Mouse (Mus musculus) adrenal gland, postnatal 25 days (tissue): ENCODE data around the gene Dtl. TPM values are rescaled to one million over a fixed set of nuclear protein-coding genes. Genes with fewer than 3 reads are reported as not detected.

Experiments used
- DNase-seq: peaks from one replicate; pipeline ENCODE4 v3.0.0; 2021; ENCODE audit warnings: mixed read lengths
- long read RNA-seq: library from polyadenylated mRNA; stranded (forward); transcript quantifications from one replicate; pipeline ENCODE4 v2.0.0, GENCODE M21; 2021
- total RNA-seq: library from RNA; stranded (reverse); gene quantifications from 2 replicates; pipeline ENCODE4 v1.2.3, GENCODE M21; 2021

The Dtl gene
- 4.6 and 5.3 TPM in 2 replicates for total RNA-seq
- long read RNA-seq, full-length matches to known transcripts, result 1 of 5 reads
- long read RNA-seq, partial matches to known transcripts, result 4 of 5 reads
- long read RNA-seq, other reads (novel, unspliced or antisense), result 0 of 5 reads

- peak; percentile 100 for DNase-seq
These were observed at the start of gene Dtl, which contains the start of gene Ints7 for GRCm38 (mm10) chr1:191575458-191576247. TSS of gene Dtl (minus strand) at chr1:191575544. TSS of gene Ints7 (plus strand) at chr1:191575636.

- DNase-seq, result no peak
These were observed 49.7 kb upstream of the Dtl start for GRCm38 (mm10) chr1:191625026-191625425.

GRCm38 (mm10) chr1:191624492-191624891, 49.1 kb upstream of the Dtl start:
- DNase-seq, result no peak

- peak; percentile 26 for DNase-seq
These were observed 47.5 kb upstream of the Dtl start for GRCm38 (mm10) chr1:191622801-191623200.

- DNase-seq, result peak; percentile 15
These were observed 45.8 kb upstream of the Dtl start for GRCm38 (mm10) chr1:191621096-191621495.

- DNase-seq, result no peak
These were observed 42.9 kb upstream of the Dtl start for GRCm38 (mm10) chr1:191618067-191618766.

GRCm38 (mm10) chr1:191617589-191617988, 42.2 kb upstream of the Dtl start:
- no peak for DNase-seq

GRCm38 (mm10) chr1:191616245-191616644, 40.9 kb upstream of the Dtl start:
- no peak for DNase-seq

GRCm38 (mm10) chr1:191612877-191613276, 37.5 kb upstream of the Dtl start:
- DNase-seq, result no peak

GRCm38 (mm10) chr1:191611686-191612085, 36.3 kb upstream of the Dtl start:
- DNase-seq, result no peak

- DNase-seq, result no peak
These were observed 35.0 kb upstream of the Dtl start for GRCm38 (mm10) chr1:191610357-191610756.

- no peak for DNase-seq
These were observed 34.2 kb upstream of the Dtl start for GRCm38 (mm10) chr1:191609578-191609977.

GRCm38 (mm10) chr1:191609051-191609450, 33.7 kb upstream of the Dtl start:
- DNase-seq, result no peak

- no peak for DNase-seq
These were observed 29.3 kb upstream of the Dtl start for GRCm38 (mm10) chr1:191604690-191605089.

GRCm38 (mm10) chr1:191599210-191599609, 23.9 kb upstream of the Dtl start:
- no peak for DNase-seq

GRCm38 (mm10) chr1:191596076-191596475, 20.7 kb upstream of the Dtl start:
- DNase-seq, result no peak

GRCm38 (mm10) chr1:191592016-191592720, 16.8 kb upstream of the Dtl start:
- no peak for DNase-seq

GRCm38 (mm10) chr1:191588749-191589148, 13.4 kb upstream of the Dtl start:
- no peak for DNase-seq

GRCm38 (mm10) chr1:191587062-191587461, 11.7 kb upstream of the Dtl start:
- DNase-seq, result no peak

GRCm38 (mm10) chr1:191585704-191586103, 10.4 kb upstream of the Dtl start:
- DNase-seq, result no peak

- DNase-seq, result no peak
These were observed 9.1 kb upstream of the Dtl start for GRCm38 (mm10) chr1:191584483-191584882.

GRCm38 (mm10) chr1:191583836-191584235, 8.5 kb upstream of the Dtl start:
- no peak for DNase-seq

- DNase-seq, result no peak
These were observed 6.3 kb upstream of the Dtl start for GRCm38 (mm10) chr1:191581641-191582040.
